Mouse (Mus musculus) gastrocnemius, adult 18-20 months (tissue): ENCODE data around the gene Spata31d1a. TPM values are rescaled to one million over a fixed set of nuclear protein-coding genes. Genes with fewer than 3 reads are reported as not detected.

Source experiments
- DNase-seq: peaks from one replicate; pipeline ENCODE4 v3.0.0; 2021; ENCODE audit warnings: low spot score
- total RNA-seq, 2 experiments: library from RNA; stranded (reverse); gene quantifications; 2 replicates each; pipeline ENCODE4 v1.2.3; 2021

The Spata31d1a gene
- total RNA-seq, 2 experiments from 2014 or later, result not detected

GRCm38 (mm10) chr13:59668501-59669093 lies 41.5 kb downstream of the Spata31d1a start:
- DNase-seq, result no peak

GRCm38 (mm10) chr13:59667763-59668162 lies 42.4 kb downstream of the Spata31d1a start:
- DNase-seq, result no peak

DNA sequence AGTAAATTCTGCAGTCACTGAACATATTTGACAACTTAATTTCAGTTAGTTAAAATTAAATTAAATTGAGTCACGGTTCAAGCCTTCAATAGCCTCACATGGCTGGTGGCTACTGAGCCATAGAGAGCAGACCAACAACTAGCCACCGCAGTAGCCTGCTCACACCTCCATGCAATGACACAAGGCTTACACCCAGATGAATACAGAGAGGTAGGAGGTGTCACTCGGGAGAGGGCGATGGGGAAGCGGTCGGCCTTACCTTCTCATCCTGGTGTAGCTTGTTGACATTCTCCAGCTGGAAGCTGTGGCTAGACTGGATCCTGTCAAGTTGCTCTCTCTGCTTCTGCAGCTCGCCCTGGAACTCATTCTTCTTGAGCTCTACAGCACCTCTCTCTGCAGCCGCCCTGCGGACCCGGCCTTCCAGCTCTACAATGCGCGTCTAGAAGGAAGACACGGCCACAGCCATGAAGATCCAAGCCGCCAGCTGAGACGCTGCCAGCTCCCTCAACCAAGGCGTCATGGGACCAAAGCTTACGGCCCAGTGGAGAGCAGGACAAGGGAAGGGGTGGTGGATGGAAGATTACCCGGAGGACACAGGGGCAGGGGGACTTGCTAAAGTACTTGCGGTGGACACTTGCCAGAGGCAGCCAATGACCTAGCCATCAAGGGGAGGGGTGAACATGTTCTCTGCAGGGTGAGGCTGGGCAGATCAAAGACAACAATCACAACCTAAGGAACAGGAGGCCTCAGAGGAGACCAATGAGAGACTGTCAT lies 46.0 kb downstream of the Spata31d1a start:
- no peak for DNase-seq

GRCm38 (mm10) chr13:59661966-59662365 lies 48.2 kb downstream of the Spata31d1a start:
- DNase-seq, result no peak

DNA sequence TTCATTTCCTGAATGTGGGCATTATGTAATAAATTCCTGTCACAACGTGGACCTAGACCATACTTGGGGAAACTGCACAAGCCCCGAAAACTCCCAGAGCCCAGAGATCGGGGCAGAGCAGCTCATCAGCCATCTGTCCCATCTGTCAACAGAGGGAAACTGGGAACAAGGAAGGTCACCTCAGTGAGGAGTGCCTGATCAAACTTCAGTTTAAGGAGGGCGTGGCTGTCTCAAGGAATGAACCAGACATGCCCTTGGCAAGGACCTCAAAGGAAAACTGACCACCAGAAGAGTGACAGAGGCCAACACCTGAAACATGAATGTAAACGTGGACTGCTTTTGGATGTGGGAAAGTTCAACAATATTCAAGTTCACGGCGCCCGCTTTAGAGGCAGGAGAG lies 48.7 kb downstream of the Spata31d1a start:
- no peak for DNase-seq

DNA sequence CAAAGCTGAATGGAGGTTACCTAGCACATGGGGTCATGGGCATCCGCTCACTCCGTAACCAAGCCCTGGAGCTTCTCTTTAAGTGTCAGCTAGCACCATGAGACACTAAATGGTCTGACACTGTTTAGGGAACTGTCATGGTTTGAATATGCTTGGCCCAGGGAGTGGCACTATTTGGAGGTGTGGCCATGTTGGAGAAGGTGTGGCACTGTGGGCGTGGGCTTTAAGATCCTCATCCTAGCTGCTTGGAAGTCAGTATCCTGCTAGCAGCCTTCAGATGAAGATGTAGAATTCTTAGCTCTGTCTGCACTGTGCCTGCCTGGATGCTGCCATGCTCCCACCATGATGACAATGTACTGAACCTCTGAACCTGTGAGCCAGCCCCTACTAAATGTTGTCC lies 49.8 kb downstream of the Spata31d1a start:
- no peak for DNase-seq

DNA sequence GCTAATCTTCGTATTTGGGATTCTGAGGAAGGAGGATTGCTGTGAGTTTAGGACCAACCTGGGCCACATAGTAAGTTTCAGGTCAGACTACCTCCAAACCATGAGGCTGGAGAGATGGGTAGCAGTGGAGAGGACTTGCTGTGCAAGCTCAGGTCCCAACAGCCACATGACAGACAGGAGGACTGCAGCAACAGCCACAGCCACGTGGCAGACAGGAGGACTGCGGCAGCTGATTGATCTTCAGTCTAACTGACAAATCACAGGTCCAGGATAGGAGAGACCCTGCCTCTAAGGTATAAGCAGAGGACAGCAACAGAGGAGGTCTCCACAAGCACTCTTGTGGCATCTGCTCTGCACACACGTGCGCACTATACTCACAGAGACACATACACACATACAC lies 52.3 kb downstream of the Spata31d1a start:
- no peak for DNase-seq

- DNase-seq, result peak; percentile 33
Measured at GRCm38 (mm10) chr13:59656975-59657388, 53.1 kb downstream of the Spata31d1a start.

- DNase-seq, result no peak
Measured at GRCm38 (mm10) chr13:59656316-59656832, 53.8 kb downstream of the Spata31d1a start.

DNA sequence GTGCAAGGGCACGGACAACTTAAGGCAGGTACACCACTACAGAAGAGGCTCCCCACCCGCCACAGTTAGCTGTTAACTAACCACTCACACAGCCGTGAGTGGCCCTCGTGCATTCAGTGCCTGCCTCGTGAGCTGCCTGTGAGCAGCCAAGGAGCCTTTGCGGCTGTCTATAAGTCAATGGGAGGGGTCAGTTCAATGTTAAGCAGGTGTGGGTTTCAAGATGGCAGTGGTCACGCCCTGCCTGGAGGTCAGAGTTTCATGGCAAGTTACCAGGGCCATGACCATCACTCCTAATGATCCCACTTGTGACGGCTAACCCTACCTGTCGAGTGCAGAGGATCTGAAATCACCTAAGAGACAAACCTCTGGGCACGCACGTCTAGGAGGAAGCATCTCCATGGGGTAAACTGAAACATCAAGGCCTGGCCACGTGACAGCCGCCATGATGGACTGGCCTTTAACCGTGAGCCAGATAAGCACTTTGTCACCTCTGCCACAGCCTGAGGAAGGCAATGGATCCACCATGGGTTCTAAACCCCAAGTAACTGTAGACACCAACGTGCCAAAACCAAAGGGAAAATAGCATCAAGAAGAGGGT lies 54.3 kb downstream of the Spata31d1a start:
- DNase-seq, result no peak

GRCm38 (mm10) chr13:59654465-59654864 lies 55.7 kb downstream of the Spata31d1a start:
- no peak for DNase-seq

DNA sequence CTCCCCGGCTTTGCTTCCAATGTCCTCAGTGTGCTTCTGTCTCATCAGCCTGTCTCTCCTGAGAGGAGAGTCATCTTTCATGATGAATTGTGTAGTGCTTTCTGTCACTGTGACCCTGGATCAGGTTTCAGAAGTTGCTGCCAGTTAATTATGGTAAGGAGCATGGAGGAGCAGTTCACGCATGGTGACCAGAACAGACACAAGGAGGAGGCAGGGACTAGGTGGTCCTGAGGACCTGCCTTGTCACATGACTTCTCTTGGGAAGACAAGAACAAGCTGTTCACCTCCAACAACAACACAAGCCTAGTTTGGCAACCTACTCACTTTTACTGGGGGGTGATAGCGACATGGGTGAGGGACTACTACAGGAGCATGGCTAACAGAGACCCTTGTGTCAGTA lies 57.0 kb downstream of the Spata31d1a start:
- no peak for DNase-seq

DNA sequence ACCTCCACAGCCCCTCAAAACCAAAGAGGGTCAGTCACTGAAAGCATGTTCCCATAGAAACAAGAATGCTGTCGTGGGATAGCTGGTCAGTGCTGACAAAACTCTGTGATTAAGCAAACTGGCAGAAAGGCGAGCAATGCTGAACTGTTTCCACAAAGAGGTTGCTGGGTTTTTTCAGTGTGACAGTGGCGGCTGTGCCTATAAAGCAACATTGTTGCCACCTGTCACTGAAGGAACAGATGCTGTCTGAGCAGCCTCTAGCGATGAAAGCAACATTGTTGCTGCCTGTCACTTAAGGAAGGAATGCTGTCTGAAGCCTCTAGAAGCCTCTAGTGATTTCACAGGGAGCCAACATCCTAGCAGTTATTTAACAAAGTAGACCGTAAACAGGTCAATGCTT lies 57.5 kb downstream of the Spata31d1a start:
- no peak for DNase-seq

Other genes with a start within 250 kb of the Spata31d1a start
- 10 to 100 TPM; 63.3 to 69.8 TPM for gene Agtpbp1, start 125.1 kb downstream of the Spata31d1a start, total RNA-seq
- 10 to 100 TPM; 24.8 to 28.6 TPM for gene Naa35, start 125.1 kb downstream of the Spata31d1a start, total RNA-seq
- 1 to 10 TPM; 5.7 to 7.5 TPM for gene Golm1, start 34.5 kb downstream of the Spata31d1a start, total RNA-seq
- not detected for gene 4921517D22Rik, start 16.2 kb downstream of the Spata31d1a start, total RNA-seq
- gene Spata31d1b, start 2.0 kb upstream of the Spata31d1a start, total RNA-seq, result not detected
- gene Spata31d1d, start 21.4 kb upstream of the Spata31d1a start, total RNA-seq, result not detected
- not detected for gene 1700014D04Rik, start 36.4 kb upstream of the Spata31d1a start, total RNA-seq
- 100 to 1,000 TPM; 172 to 190 TPM for gene Isca1, start 59.5 kb upstream of the Spata31d1a start, total RNA-seq
- not detected for gene Gm49354, start 71.9 kb upstream of the Spata31d1a start, total RNA-seq
- 10 to 100 TPM; 36.7 to 38.5 TPM for gene Tut7, start 112.8 kb upstream of the Spata31d1a start, total RNA-seq